Mouse (Mus musculus): ENCODE results near the gene Dbt.
A peak's percentile ranks its signal among the peaks of the same experiment; 100 is the strongest.

GRCm38 (mm10) chr3:116577286-116577685, 64.4 kb downstream of the Dbt start:
- TF ChIP-seq CTCF (IDR thresholded peaks at IDR 0.05; ENCODE audit: extremely low read depth, insufficient read depth, insufficient read length, insufficient replicate concordance) (peak; percentile 16; the same call in 1 of the 2 replicates), POLR2A (IDR thresholded peaks at IDR 0.05; ENCODE audit: low read depth, low read length) (no peak)
